Comparison of ENCODE assay signal across 35 mouse cellular contexts in the genomic region with DNA sequence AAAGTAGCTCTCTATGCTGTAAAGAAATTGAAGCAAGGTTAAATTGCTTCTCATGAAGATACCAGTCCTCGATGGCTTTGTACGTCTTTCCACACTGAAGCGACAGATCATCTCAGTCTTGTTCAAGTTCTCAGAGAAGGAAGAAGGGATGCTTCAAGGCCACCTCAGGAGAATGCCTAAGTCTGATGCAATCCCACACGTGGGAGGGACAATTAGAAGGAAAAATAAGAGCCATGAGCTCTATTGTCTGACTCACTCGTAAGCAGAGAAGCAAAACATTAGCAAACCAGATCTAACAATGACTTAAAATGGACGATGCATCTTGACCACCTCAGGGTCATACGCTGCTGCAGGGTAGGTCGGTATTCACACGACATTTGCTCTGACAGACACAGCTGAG. TPM values are rescaled to one million over a fixed set of nuclear protein-coding genes. Genes with fewer than 3 reads are reported as not detected.
DNase-seq lines count a peak whose midpoint lies in the region; TF ChIP-seq lines count a peak whose summit lies in the region.
"Had no signal": no experiment of that assay in that cellular context is flagged by ENCODE, and none has a peak within 500 bp of the region (broad histone marks: within the 10 kb centered on the region; RNA-seq: fewer than 3 reads in every experiment).

No protein-coding gene starts in this region.

- no peaks in the 10 kb centered on the region for H3K27me3 ChIP-seq in testis, adult 2 months (ENCODE audit: control insufficient read depth, insufficient read depth, low read length)
- no peaks in the 10 kb centered on the region for H3K27me3 ChIP-seq in myocyte (ENCODE audit: control insufficient read depth, insufficient read depth, insufficient read length)
- H3K27me3 ChIP-seq: embryonic facial prominence, embryonic 12.5 days; embryonic facial prominence, embryonic 15.5 days; forebrain, embryonic 13.5 days; hindbrain, embryonic 12.5 days; hindbrain, embryonic 15.5 days; Patski had no signal

- H3ac ChIP-seq in myocyte (ENCODE audit: control insufficient read depth, insufficient read length): no peak overlapping the region

- peak overlapping the region; percentile 14 for H3K4me3 ChIP-seq in testis, adult 2 months (ENCODE audit: control insufficient read depth, low read depth, low read length)
- no peak overlapping the region for H3K4me3 ChIP-seq in myocyte
- H3K4me3 ChIP-seq: embryonic facial prominence, embryonic 12.5 days; embryonic facial prominence, embryonic 15.5 days; erythroblast, embryonic 14.5 days; forebrain, embryonic 10.5 days; forebrain, embryonic 13.5 days; gastrocnemius, adult 2 months; hindbrain, embryonic 12.5 days; hindbrain, embryonic 15.5 days had no signal

- TF ChIP-seq CTCF in testis, adult 2 months (IDR thresholded peaks at IDR 0.05; ENCODE audit: control insufficient read depth, insufficient read depth, insufficient replicate concordance, low read depth, low read length): no peak

- peak overlapping the region; percentile 65 for H3K4me2 ChIP-seq in myocyte (ENCODE audit: low read depth)
- H3K4me2 ChIP-seq: embryonic facial prominence, embryonic 12.5 days; embryonic facial prominence, embryonic 15.5 days; forebrain, embryonic 13.5 days; heart, embryonic 11.5 days; hindbrain, embryonic 12.5 days; hindbrain, embryonic 15.5 days had no signal

- no peaks in the 10 kb centered on the region for H3K36me3 ChIP-seq in testis, adult 2 months (ENCODE audit: control insufficient read depth, insufficient read depth, low read length)
- no peaks in the 10 kb centered on the region for H3K36me3 ChIP-seq in myocyte (ENCODE audit: control insufficient read depth, insufficient read depth)
- H3K36me3 ChIP-seq: embryonic facial prominence, embryonic 12.5 days; embryonic facial prominence, embryonic 15.5 days; forebrain, embryonic 10.5 days; hindbrain, embryonic 12.5 days; hindbrain, embryonic 15.5 days had no signal

- TF ChIP-seq POLR2A in testis, adult 2 months (IDR thresholded peaks at IDR 0.05; ENCODE audit: control insufficient read depth, low read depth, low read length): no peak
- TF ChIP-seq POLR2A in myocyte (IDR thresholded peaks at IDR 0.05; ENCODE audit: insufficient read length, low read depth): no peak

- H3K79me2 ChIP-seq in myocyte (ENCODE audit: control insufficient read depth, insufficient read depth): no peaks in the 10 kb centered on the region

- no peak overlapping the region for H3K27ac ChIP-seq in testis, adult 2 months (ENCODE audit: control insufficient read depth, insufficient read depth, low read depth, low read length)
- H3K27ac ChIP-seq: embryonic facial prominence, embryonic 12.5 days; embryonic facial prominence, embryonic 15.5 days; forebrain, embryonic 10.5 days; forebrain, embryonic 13.5 days; gastrocnemius, adult 2 months; hindbrain, embryonic 12.5 days; hindbrain, embryonic 15.5 days had no signal

- H3K4me1 ChIP-seq in testis, adult 2 months (ENCODE audit: control insufficient read depth, insufficient read depth, low read length): no peaks in the 10 kb centered on the region
- H3K4me1 ChIP-seq: embryonic facial prominence, embryonic 12.5 days; embryonic facial prominence, embryonic 15.5 days; forebrain, embryonic 13.5 days; hindbrain, embryonic 12.5 days; hindbrain, embryonic 15.5 days had no signal

- DNase-seq in testis, postnatal 14 days (ENCODE audit: low spot score): no peak
- peak; percentile 36 for DNase-seq in brain, adult 2 months (ENCODE audit: low read depth, low spot score)
- no peak for DNase-seq in layer of hippocampus, adult 9-10 months (ENCODE audit: low spot score)
- no peak for DNase-seq in gastrocnemius, postnatal 25 days
- DNase-seq in adrenal gland, postnatal 36 days: no peak
- DNase-seq: adrenal gland, adult 2 months; adrenal gland, postnatal 14 days; B cell, adult 2 months; cerebellum, adult 2 months; cerebellum, adult 9-11 months; cerebellum, postnatal 25 days; gastrocnemius, adult 2 months; gastrocnemius, postnatal 14 days had no signal

TF ChIP-seq in myocyte, 11 proteins besides CTCF, POLR2A, EP300 and RAD21:
- TF ChIP-seq USF1 (IDR thresholded peaks at IDR 0.05; ENCODE audit: low read depth) (no peak), REST (IDR thresholded peaks at IDR 0.05; ENCODE audit: insufficient read depth, insufficient read length) (no peak), POLR2AphosphoS2 (IDR thresholded peaks at IDR 0.05; ENCODE audit: insufficient read length, low read depth) (no peak), CEBPB (IDR thresholded peaks at IDR 0.05; ENCODE audit: insufficient read depth, poor library complexity, severe bottlenecking) (peak; percentile 94), MAX (IDR thresholded peaks at IDR 0.05; ENCODE audit: low read depth) (peak; percentile 90)

RNA-seq across cellular contexts. Expression of a gene that starts 23.5 kb away (rescaled TPM):
- polyA plus RNA-seq in testis, adult 2 months (2012; rRNA removed): 22.4 and 23.4 TPM in 2 replicates
- polyA plus RNA-seq in myocyte (2012; fragmentation: generic; extraction: Trizol): 1.1 TPM
- total RNA-seq in gastrocnemius, postnatal 25 days (2021): not detected
- total RNA-seq in adrenal gland, postnatal 36 days (2021): under 1 TPM; 0.66 to 0.70 TPM
- total RNA-seq: common myeloid progenitor, adult 5-6 weeks; gastrocnemius, adult 2 months; gastrocnemius, postnatal 14 days; granulocyte monocyte progenitor cell, adult 5-6 weeks; heart, adult 8-10 months; heart, postnatal 25 days; hematopoietic stem cell, adult 5-6 weeks; MEL had no signal
- polyA plus RNA-seq: adrenal gland, adult 2 months; erythroblast, embryonic 14.5 days; heart, embryonic 14.5 days; intestine, embryonic 14.5 days had no signal

RNA-seq across cellular contexts. Expression of a gene that starts 23.9 kb away (rescaled TPM):
- 0.22 and 0.36 TPM in 2 replicates for polyA plus RNA-seq in testis, adult 2 months (2012; rRNA removed)
- polyA plus RNA-seq in myocyte (2012; fragmentation: generic; extraction: Trizol): not detected
- total RNA-seq in gastrocnemius, postnatal 25 days (2021): not detected
- total RNA-seq in adrenal gland, postnatal 36 days (2021): not detected
- total RNA-seq: common myeloid progenitor, adult 5-6 weeks; gastrocnemius, adult 2 months; gastrocnemius, postnatal 14 days; granulocyte monocyte progenitor cell, adult 5-6 weeks; heart, adult 8-10 months; heart, postnatal 25 days; hematopoietic stem cell, adult 5-6 weeks; MEL had no signal
- polyA plus RNA-seq: adrenal gland, adult 2 months; CD4-positive, CD25-positive, alpha-beta regulatory T cell, adult 4 months; cerebellum, adult 2 months; embryonic facial prominence, embryonic 12.5 days; embryonic facial prominence, embryonic 15.5 days; erythroblast, embryonic 14.5 days; forebrain, embryonic 10.5 days; forebrain, embryonic 13.5 days; forebrain, embryonic 16.5 days; heart, embryonic 14.5 days; heart, postnatal 0 days; hindbrain, embryonic 12.5 days; hindbrain, embryonic 15.5 days had no signal

RNA-seq across cellular contexts. Expression of a gene that starts 28.3 kb away (rescaled TPM):
- polyA plus RNA-seq in testis, adult 2 months (2012; rRNA removed): 53.2 and 68.3 TPM in 2 replicates
- 653 TPM for polyA plus RNA-seq in myocyte (2012; fragmentation: generic; extraction: Trizol)
- 100 to 1,000 TPM; 143 to 154 TPM for total RNA-seq in gastrocnemius, postnatal 25 days (2021)
- total RNA-seq in adrenal gland, postnatal 36 days (2021): 100 to 1,000 TPM; 288 to 296 TPM

RNA-seq across cellular contexts. Expression of a gene that starts 28.3 kb away (rescaled TPM):
- polyA plus RNA-seq in testis, adult 2 months (2012; rRNA removed): not detected in 2 replicates
- polyA plus RNA-seq in myocyte (2012; fragmentation: generic; extraction: Trizol): 0.16 TPM
- total RNA-seq in gastrocnemius, postnatal 25 days (2021): not detected
- under 1 TPM in 1 of 2 experiments, not detected in 1; 0.95 TPM for total RNA-seq in adrenal gland, postnatal 36 days (2021)
- total RNA-seq: adrenal gland, postnatal 14 days; common myeloid progenitor, adult 5-6 weeks; gastrocnemius, adult 2 months; gastrocnemius, postnatal 14 days; granulocyte monocyte progenitor cell, adult 5-6 weeks; heart, adult 8-10 months; heart, postnatal 25 days; hematopoietic stem cell, adult 5-6 weeks; MEL had no signal
- polyA plus RNA-seq: adrenal gland, adult 2 months; CD4-positive, CD25-positive, alpha-beta regulatory T cell, adult 4 months; cerebellum, adult 2 months; embryonic facial prominence, embryonic 12.5 days; embryonic facial prominence, embryonic 15.5 days; forebrain, embryonic 10.5 days; forebrain, embryonic 13.5 days; forebrain, embryonic 16.5 days; hindbrain, embryonic 12.5 days; hindbrain, embryonic 15.5 days; Patski had no signal

RNA-seq across cellular contexts. Expression of a gene that starts 43.5 kb away (rescaled TPM):
- polyA plus RNA-seq in testis, adult 2 months (2012; rRNA removed): 1.4 and 2.0 TPM in 2 replicates
- 10.5 TPM for polyA plus RNA-seq in myocyte (2012; fragmentation: generic; extraction: Trizol)
- total RNA-seq in gastrocnemius, postnatal 25 days (2021): 10 to 100 TPM; 50.3 to 67.8 TPM
- 1 to 10 TPM; 1.3 to 1.8 TPM for total RNA-seq in adrenal gland, postnatal 36 days (2021)
- total RNA-seq: granulocyte monocyte progenitor cell, adult 5-6 weeks had no signal
